Mouse (Mus musculus) CH12.LX (cell line): ENCODE measurements around the gene Cdh22.

ENCODE experiments used
- CTCF ChIP-seq, 2 experiments: IDR thresholded peaks in 1 of 2; conservative IDR thresholded peaks in 1 of 2; 2 replicates each; pipeline ENCODE4 v1.5.1; 2011 to 2012; ENCODE audit warnings: low read depth in 2 of 2, low read length in 2 of 2, improper control_type of control experiment in 1 of 2, inconsistent platforms in 1 of 2, mild to moderate bottlenecking in 1 of 2, moderate library complexity in 1 of 2
- MAFK ChIP-seq: IDR thresholded peaks from 2 replicates; pipeline ENCODE4 v1.6.1; 2011; ENCODE audit warnings: low read length, improper control_type of control experiment; ENCODE audit not compliant: insufficient replicate concordance
- POLR2A ChIP-seq: IDR thresholded peaks from 2 replicates; pipeline ENCODE4 v1.6.1; 2011; ENCODE audit warnings: low read depth, mild to moderate bottlenecking, improper control_type of control experiment, low read length
- POLR2AphosphoS2 ChIP-seq: IDR thresholded peaks from 2 replicates; pipeline ENCODE4 v1.6.1; 2011; ENCODE audit warnings: low read depth, low read length, improper control_type of control experiment
- RAD21 ChIP-seq: IDR thresholded peaks from 2 replicates; pipeline ENCODE4 v1.6.1; 2011; ENCODE audit warnings: low read depth, mild to moderate bottlenecking, low read length, improper control_type of control experiment, moderate library complexity
- ZC3H11A ChIP-seq: IDR thresholded peaks from 2 replicates; pipeline ENCODE4 v1.6.1; 2012; ENCODE audit warnings: low read depth, mild to moderate bottlenecking, inconsistent platforms, low read length, improper control_type of control experiment
- ZKSCAN1 ChIP-seq: IDR thresholded peaks from 2 replicates; pipeline ENCODE4 v1.6.1; 2012; ENCODE audit warnings: low read depth, inconsistent platforms, low read length, improper control_type of control experiment, borderline replicate concordance

GRCm38 (mm10) chr2:165157900-165158299 lies 76.8 kb downstream of the Cdh22 start:
- TF ChIP-seq ZKSCAN1 (no peak), POLR2AphosphoS2 (no peak), MAFK (no peak), POLR2A (no peak), CTCF (conservative IDR thresholded peaks at IDR 0.05 in 1 of 2, IDR thresholded peaks at IDR 0.05 in 1 of 2; ENCODE audit: low read depth in 2 of 2, low read length in 2 of 2) (no peak), ZC3H11A (no peak), RAD21 (no peak)
